Mouse (Mus musculus) heart, adult 9 months (tissue): ENCODE data around the gene Tnfrsf11a.
"Not testable (repeated sequence)": the region's sequence is repeated elsewhere in the genome, so short reads cannot be mapped to it uniquely, and the experiment has no call there.

Source experiments
- DNase-seq, 2 experiments: peaks; one replicate each; pipeline ENCODE4 v3.0.0; 2022; ENCODE audit warnings: low spot score in 2 of 2

The Tnfrsf11a gene

DNA sequence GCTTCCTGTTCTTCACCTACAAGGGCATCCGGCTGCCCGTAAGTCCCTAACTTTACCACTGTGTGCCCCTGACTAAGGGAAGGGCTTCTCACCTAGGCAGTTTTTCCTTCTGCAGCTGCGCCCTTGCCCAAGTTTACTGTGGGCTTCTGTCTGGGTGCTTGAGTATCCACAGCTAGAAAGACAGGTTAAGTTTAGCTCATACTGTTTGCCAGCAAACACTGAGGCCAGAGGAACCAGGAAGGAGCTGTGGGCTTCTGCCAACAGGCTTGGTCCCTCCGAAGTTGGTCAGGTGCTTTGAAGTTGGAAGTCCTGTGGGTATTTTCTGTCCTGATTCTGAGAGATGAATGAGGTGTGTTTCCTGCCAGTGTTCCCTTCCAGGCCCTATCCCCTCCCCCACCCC is 4.6 kb downstream of the Tnfrsf11a start:
- DNase-seq: no peak

DNA sequence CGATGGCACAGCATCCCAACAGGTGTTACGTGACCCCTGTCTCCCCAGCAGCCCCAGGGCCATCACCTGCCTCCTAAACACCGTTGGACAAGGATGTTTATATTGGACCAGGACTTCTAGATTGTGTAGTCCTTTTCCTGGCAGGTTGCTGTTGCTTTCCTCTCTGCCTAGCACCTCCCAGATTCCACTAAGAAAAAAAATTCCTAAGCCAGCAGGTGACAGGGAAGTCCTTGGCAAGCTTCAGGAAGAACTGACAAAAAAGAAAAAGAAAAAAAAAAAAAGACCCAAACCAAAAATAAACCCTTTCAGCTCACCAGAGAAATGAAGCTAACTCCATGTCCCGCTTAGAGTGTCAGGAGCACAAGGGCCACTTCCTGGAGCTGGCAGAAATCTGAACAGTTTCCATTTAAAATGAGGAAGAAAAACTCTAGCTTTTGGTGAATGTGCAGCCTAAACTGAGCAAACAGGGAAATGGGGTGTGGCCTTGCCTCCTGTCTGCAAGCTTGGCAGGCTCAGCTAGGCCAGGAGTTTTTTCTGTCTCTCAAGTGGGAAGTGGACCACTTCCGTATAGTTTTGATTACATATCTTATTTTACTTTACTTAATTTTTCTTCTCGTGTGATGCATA is 6.3 kb downstream of the Tnfrsf11a start:
- DNase-seq: peak; percentile 29 to 53

DNA sequence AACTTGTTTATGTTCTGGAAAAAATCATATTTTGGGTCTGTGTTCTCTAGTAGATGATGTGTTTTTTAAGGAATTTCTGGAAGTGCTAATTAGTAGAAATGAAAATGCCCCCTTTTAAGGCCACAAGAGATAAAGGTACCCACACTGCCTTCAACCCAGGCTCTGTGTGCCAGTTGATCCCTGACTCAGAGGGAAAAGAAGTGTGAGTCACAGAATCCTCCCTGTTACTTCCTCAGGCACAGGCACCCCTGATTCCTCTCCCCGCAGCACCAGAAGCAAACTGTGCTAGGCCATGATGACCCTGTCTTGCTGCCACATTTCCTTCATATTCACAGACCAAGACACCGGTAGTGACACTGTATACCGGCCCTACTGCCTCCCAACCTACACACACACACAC is 9.6 kb downstream of the Tnfrsf11a start:
- DNase-seq: no peak

DNA sequence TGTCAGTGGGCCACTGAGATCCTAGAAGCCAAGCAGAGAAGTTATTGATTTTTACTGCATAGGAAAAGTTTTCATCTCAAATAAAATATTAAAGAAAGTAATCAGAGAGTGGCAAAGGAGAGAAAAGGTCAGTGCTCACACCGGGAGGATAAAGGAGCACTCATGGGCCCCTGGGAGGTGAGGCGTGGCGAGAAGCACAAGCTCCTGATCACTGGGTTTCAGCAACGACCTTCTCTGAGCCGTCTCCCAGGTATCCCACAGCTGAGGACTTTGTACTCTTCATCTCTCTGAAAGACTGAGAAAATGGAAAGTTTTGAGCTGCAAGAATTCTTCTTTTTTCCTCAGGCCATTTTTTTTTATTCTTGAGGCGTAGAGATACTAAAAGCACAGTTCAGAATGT is 14.2 kb downstream of the Tnfrsf11a start:
- no peak for DNase-seq

DNA sequence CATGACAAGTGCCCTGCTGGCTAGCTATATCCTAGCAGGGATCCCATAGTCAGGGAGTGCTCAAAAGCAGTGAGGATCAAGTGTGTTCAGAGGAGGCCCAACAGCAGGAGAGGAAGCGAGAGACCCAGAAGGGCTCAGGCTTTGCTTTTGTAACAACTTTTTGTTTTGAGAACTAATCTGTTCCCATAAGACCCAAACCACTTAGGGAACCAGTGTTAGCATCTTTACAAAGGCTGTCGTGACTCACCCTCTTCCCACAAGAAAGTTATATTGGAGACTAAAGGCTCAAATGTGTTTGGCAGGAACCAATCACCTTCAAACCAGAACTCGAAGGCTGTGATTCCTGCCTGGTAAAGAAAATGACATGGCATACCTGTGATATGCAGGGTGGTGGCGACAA is 15.2 kb downstream of the Tnfrsf11a start:
- DNase-seq: no peak

DNA sequence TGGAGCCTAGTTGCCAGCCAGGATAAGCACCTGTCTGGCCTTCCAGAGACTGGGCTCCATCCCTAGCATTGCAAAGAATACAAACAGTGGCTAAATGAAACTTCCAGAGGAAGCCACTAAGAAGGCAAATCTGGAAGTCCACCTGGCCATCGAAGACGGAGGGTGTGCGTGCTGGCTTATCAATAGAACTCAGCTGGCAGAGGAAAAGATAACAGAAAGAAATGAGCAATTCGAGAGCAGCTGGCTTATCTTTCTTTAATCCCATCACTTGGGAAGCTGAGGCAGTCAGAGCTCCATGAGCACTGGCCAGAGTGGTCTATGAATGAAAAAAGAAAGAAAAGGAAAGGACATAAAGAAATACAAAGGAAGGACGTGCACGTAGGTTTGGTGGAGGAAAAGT is 20.1 kb downstream of the Tnfrsf11a start:
- no peak for DNase-seq

DNA sequence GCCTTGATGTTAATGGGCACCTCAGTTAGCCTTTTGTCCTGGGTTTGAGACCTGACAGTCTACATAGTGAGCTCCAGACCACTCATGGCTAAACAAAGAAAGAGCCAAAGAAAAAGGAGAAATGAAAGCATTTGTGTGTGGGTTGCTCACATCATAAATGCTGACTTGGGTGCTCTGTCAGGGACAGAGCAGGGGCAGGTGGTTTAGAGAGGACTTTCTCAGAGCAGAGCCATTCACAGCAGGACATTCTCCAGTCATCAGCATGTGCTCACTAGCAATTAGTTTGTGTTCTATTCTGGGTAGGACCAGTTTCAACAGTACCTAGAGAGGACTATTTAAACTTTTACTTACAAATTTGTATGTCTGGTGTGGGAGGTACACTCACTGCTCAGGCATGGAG is 20.7 kb downstream of the Tnfrsf11a start:
- no peak for DNase-seq

DNA sequence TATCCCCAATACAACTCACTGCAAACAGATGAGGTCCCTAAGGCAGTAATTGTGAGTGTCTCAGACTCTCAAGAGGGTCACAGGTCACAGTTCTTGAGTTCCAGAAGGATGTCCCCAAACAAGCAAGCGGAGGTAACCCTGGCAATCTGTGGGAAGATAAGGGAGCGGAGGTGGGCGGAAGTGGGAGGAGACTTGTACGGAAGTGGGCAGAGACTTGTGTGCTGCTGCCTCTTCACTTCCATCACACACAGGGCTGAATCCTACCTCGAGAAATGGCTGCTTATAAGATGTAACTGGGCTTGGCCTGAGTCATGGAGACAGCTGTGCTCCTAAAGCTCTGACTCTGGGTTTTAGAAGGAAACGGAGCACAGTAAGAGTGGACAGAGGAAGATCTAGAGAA is 22.4 kb downstream of the Tnfrsf11a start:
- no peak for DNase-seq

DNA sequence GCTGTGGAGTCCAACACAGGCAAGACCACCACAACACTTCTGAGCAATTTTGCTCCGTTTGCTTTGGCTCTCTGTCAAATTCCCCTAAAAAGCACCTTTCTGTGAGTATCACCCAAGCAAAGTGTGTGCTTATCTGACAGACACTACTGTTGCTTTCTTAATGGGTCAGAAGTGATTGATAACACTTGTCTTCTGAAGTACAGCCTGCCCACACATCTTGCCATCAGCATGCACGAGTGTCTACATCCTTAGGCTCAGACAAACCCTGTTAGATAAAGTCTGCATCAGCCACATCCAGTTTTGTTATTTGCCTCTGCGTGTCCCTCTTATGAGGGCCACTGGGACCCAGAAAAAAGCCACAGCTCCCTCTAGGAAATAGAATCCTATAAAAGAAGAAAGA is 23.8 kb downstream of the Tnfrsf11a start:
- DNase-seq: no peak

DNA sequence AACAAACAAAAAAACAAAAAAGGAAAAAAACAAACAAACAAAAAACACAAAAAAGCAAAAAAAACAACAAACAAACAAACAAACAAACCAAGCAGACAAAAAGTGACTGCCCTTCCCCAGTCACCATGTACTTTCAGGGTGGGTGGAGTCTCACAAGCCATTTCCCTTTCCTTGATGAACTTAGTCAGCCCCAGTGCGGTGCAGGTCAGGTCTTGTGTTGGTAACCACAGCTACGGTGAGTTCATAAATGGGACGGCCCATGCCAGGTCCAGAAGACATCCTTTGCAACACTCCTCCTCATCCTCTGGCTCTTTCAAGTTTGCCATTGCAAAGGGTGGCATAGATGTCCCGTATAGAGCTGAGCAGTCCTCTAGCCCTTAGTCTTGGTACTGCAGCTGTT is 25.0 kb downstream of the Tnfrsf11a start:
- no peak for DNase-seq

DNA sequence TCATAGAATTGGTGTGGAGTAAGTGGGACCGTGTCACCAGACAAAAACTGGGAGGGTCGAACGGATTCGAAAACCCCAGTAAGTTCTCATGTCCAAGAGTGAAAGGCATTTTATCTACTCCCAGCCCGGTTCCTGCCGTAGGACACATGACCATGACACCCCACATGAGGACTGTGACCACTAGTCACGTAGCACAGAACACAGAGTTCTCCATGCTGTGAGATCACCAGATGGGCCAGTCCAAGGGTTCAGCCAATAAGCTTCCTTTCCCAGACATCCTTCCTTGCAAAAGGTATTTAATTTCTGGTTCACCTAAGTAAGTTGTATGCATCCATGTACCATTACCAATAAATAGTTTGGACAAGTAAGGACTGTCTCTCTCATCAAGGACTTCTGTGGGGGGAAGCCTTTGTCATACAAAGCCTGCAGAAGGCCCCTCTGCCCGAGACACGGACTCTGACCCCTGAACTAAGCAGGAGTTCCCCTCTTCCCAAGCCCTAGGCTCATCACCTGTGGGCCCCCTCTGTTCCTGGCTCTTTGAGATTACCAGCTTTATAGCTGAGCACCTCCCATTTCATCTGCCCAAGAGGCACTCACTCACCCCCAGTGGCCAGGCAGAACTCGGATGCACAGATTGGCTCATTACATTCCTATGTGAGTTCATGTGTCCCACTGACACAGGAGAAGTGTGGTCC is 26.7 kb downstream of the Tnfrsf11a start:
- no peak for DNase-seq

DNA sequence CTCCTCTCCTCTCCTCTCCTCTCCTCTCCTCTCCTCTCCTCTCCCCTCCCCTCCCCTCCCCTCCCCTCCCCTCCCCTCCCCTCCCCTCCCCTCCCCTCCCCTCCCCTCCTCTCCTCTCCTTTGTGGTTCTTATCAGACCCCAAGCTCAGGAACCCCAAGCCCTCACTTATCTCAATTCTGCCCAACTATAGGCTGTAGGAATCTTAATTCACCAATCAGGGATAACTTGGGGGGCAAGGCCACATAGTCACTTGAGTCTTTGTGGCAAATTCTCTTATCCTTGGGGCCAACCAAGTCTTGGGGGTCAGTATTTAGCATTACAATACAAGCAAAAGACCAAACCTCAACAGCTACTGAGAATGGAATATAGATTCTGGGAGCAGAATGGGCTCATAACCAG is 31.5 kb downstream of the Tnfrsf11a start:
- DNase-seq: not testable (repeated sequence)

DNA sequence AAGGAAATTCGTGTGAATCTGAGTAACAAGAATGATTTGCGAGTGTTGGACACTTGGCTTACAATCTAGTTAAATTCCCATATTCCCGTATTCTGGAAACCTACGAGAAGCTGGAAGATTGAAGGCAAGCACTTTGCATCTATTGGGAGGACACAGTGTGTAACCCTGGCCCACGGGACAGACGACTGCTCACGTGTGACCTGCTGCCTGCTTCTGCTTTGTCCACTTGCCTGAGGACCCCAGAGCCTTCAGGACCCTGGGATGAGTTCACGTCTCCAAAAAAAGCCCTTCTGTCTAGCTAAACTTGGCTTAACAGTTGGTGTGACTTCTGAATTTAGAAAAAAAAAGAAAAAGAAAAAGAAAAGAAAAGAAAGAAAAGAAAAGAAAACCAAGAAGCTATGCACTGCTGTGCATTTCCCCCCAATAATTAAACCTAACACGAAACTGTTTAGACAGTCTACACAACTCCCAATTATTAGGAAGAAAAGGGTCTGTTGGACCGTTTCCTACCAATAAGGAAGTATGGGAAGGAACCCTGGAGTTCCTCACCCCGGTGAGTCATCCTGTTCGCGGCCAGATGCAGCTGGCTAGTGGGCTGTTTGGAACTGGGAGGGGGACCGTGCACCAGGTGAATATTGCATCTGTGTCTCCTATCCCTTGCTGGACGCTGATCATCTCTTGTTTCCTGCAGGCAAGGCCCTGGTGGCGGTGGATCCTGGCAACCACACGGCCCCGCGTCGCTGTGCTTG is 32.6 kb downstream of the Tnfrsf11a start:
- peak in 1 of 2 experiments; percentile 6 for DNase-seq

DNA sequence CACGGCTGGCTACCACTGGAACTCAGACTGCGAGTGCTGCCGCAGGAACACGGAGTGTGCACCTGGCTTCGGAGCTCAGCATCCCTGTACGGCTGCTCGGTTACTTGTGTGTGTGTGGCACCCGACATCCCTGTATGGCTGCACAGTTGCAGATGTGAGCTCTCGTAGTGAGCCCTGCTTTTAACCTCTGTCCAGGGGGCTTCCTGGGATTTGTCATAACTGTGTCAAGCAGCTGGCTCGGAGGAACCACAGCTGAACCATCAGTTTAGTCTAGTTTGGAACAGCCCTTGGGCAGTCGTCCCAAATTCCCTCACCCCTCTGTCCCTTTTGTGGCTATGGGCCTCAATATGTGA is 33.2 kb downstream of the Tnfrsf11a start:
- no peak for DNase-seq

DNA sequence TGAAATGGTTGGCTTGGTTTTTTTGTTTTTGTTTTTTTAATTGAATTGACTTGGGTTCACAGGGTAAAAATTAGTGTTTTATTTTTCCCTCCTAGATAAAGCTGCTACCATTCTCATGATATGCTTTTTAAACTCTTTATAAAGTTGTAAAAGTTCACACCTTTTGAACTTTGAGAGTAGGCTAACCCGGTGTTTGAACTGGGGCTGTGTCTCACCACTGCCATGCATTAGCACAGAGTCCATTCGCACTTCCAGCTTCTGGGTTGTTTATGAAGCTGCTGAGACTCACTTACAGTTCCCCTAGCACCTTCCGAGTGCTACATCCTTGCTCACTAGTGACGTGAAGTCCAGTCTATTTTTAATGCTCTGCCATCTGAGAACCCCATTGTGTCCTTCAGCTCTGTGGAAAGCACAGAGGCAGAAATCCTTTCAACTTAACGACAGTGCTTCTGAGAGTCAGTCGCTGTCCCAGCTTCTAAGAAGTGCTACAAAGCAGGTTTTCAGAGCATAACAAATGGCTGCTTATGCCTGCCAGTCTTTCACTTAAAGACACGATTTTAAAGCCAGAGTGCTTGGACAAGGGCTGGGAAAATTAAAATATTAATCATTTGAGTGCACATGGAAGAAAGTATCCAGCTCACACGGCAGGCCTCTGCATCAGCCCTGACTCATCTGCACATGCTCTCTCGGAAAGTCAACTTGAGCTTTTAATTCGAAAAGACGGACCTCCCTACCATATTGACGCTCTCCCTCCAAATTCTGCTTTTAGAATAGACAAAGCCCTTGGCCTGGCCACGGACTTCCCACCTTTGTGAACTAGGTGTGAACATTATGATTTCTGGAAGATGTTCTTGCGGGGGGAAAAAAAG is 34.1 kb downstream of the Tnfrsf11a start:
- no peak for DNase-seq

DNA sequence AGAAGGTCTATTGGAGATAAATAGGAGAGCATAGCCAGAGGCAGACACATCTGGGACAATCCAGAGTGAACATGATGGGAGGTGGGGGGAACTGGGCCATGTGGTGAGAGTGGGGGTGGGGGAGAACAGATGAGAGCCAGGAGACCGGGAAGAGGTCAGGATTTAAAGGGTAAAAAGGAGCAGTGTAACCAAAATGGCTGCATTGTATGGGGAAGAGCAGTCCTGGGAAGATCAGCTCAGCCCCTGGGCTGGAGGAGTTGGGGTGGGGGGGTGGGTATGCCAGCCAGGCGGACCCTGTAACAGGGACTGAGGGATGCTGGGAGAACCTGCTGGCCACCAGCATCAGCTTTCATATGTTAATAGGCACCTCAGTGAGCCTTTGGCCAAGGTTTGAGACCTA is 34.8 kb downstream of the Tnfrsf11a start:
- no peak for DNase-seq

DNA sequence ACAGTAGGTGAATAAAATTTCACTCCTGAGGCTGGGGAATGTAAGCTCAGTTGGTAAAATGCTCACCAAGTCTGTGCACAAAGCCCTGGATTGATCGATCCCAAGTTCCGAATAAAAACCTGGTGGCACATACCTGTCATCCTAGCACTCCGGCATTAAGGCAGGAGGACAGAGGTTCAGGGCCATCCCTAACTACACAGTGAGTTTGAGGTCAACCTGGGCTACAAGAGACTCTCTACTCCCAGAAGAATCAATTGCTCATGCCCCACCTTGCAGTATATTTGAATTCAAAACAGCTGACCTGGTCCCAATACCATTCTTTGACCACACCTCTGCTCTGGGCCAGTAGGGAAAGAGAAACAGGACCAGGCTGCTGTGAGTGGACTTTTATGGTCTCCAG is 35.2 kb downstream of the Tnfrsf11a start:
- DNase-seq: no peak

DNA sequence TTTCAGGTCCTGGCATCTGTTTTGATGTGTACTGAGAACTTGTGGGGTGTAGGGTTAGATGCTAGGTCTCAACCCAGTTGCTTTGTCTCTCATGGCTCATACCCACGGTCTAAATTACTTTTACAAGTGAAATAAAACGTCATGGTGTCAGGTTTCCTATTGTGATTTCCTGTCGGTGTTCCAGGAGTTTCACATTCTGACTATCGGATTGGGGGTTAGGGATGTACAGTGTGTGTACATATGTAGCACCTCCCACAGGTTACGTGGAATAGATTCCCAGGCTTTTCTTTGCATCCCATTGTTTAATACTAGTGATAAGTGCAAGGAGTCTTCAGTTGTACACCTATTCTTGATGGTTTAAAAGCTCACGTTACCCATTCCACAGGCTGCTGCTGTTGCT is 38.5 kb downstream of the Tnfrsf11a start:
- DNase-seq: no peak

DNA sequence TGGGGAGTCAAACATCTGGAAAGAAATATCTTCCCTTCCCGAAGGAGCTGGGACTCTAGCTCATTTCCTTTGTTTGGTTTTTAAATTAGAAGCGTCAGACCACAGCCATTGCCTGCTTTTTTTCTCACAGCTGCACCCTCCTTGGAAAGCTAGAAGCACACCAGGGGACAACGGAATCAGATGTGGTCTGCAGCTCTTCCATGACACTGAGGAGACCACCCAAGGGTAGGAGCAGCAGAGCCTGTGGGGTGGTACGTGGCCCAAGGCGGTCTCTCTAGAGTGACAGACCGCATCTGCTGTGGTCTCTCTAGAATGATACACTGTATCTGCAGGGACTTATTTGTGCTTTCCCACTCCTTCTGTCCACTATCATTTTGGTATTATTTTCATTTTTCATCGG is 39.2 kb downstream of the Tnfrsf11a start:
- DNase-seq: no peak

DNA sequence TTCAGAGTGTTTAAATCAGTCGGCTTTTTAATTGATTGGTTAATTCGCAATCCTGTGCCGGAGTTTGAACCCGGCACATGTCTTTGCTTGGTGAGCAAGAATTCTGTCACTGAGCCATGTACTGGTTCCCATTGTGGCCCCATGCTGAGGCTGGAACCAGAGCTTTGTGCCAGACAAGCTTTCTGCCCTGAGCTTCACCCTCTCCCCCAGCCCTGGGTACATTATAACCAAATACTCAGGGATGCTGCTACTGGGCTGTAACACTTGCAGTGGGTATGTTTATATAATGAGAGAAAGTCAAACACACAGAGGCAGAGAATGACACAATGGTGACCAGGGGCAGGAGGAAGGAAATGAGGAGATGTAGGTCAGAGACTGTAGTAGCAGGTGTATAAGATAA is 43.8 kb downstream of the Tnfrsf11a start:
- no peak for DNase-seq

DNA sequence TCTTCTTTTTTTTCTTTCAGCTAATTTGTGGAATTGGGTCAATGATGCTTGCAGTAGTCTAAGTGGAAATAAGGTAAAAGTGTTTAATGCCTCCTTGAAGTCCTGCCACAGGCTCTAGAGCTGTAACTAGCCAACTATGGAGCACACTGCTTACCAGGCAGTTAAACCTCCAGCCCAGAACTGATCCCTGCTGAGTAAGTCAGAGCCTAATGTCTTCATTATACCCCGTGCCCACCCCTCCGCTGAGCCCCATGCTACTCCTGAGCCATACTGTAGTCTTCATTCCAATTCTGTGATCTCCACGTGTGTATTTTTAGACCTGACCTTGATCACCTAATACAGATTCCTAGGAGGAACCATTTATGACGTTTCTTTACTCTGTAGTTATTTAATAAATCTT is 44.5 kb downstream of the Tnfrsf11a start:
- DNase-seq: no peak

DNA sequence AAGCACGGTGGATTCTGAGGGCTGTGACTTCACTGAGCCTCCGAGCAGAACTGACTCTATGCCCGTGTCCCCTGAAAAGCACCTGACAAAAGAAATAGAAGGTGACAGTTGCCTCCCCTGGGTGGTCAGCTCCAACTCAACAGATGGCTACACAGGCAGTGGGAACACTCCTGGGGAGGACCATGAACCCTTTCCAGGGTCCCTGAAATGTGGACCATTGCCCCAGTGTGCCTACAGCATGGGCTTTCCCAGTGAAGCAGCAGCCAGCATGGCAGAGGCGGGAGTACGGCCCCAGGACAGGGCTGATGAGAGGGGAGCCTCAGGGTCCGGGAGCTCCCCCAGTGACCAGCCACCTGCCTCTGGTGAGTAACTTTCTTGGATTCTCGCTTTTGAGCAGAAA is 46.9 kb downstream of the Tnfrsf11a start:
- DNase-seq: no peak
